Mouse (Mus musculus) frontal cortex, adult 2 months (tissue): Measurements from ENCODE around the gene Cacna1s. TPM values are rescaled to one million over a fixed set of nuclear protein-coding genes. Genes with fewer than 3 reads are reported as not detected.
A peak's percentile ranks its signal among the peaks of the same experiment; 100 is the strongest.

Experiments
- DNase-seq, 2 experiments: peaks; one replicate each; pipeline ENCODE4 v3.0.0; 2022; ENCODE audit warnings: low spot score in 1 of 2; ENCODE audit errors: extremely low spot score in 1 of 2
- polyA plus RNA-seq: library from polyadenylated mRNA; depleted of rRNA; stranded (reverse); fragments of >200 nt; gene quantifications from 2 replicates; pipeline ENCODE4 v1.2.3, GENCODE M21; 2012

Cacna1s gene
- polyA plus RNA-seq, 1 experiment, result 4.5 TPM

GRCm38 (mm10) chr1:136104741-136105140 lies 52.2 kb downstream of the Cacna1s start:
- DNase-seq, result no peak

- no peak for DNase-seq
These were observed 56.9 kb downstream of the Cacna1s start for GRCm38 (mm10) chr1:136109464-136109863.

GRCm38 (mm10) chr1:136116183-136116582 lies 63.6 kb downstream of the Cacna1s start:
- DNase-seq, result peak in 1 of 2 experiments; percentile 81

GRCm38 (mm10) chr1:136117069-136117468 lies 64.5 kb downstream of the Cacna1s start:
- no peak for DNase-seq

- peak; percentile 82 to 92 for DNase-seq
These were observed 66.3 kb downstream of the Cacna1s start for GRCm38 (mm10) chr1:136118875-136119274.

- DNase-seq, result no peak
These were observed 67.2 kb downstream of the Cacna1s start for GRCm38 (mm10) chr1:136119571-136120262.

GRCm38 (mm10) chr1:136120263-136120603 lies 67.7 kb downstream of the Cacna1s start:
- DNase-seq, result no peak

GRCm38 (mm10) chr1:136120785-136121184 lies 68.2 kb downstream of the Cacna1s start:
- no peak for DNase-seq

- DNase-seq, result no peak
These were observed 69.5 kb downstream of the Cacna1s start for GRCm38 (mm10) chr1:136122030-136122429.

- no peak for DNase-seq
These were observed 73.7 kb downstream of the Cacna1s start for GRCm38 (mm10) chr1:136126159-136126765.

GRCm38 (mm10) chr1:136126895-136127294 lies 74.3 kb downstream of the Cacna1s start:
- DNase-seq, result no peak

- DNase-seq, result no peak
These were observed 75.3 kb downstream of the Cacna1s start for GRCm38 (mm10) chr1:136127856-136128255.

- peak; percentile 84 to 89 for DNase-seq
These were observed 75.9 kb downstream of the Cacna1s start for GRCm38 (mm10) chr1:136128416-136128815.

GRCm38 (mm10) chr1:136128944-136129589 lies 76.5 kb downstream of the Cacna1s start:
- no peak for DNase-seq

- DNase-seq, result no peak
These were observed 77.6 kb downstream of the Cacna1s start for GRCm38 (mm10) chr1:136130107-136130506.

GRCm38 (mm10) chr1:136130951-136131558 lies 78.5 kb downstream of the Cacna1s start, which contains the start of gene Kif21b:
Gene Kif21b (plus strand): TSS chr1:136131389.
- DNase-seq, result peak; percentile 87 to 94

- peak in 1 of 2 experiments; percentile 65 for DNase-seq
These were observed 79.2 kb downstream of the Cacna1s start for GRCm38 (mm10) chr1:136131603-136132291.

GRCm38 (mm10) chr1:136132386-136133201 lies 80.0 kb downstream of the Cacna1s start:
- no peak for DNase-seq

- DNase-seq, result peak in 1 of 2 experiments; percentile 68
These were observed 81.2 kb downstream of the Cacna1s start for GRCm38 (mm10) chr1:136133570-136134240.
